Mouse (Mus musculus) testis, adult 2 months (tissue): ENCODE results near the gene Kcnj1. TPM values are rescaled to one million over a fixed set of nuclear protein-coding genes. Genes with fewer than 3 reads are reported as not detected.

Experiments
- H3K27ac ChIP-seq: fragments of 200-500 bp; 2 replicates; pipeline ENCODE4 v1.5.1; 2012; ENCODE audit warnings: low read depth, low read length; ENCODE audit not compliant: control insufficient read depth, insufficient read depth
- H3K27me3 ChIP-seq: fragments of 200-500 bp; 2 replicates; pipeline ENCODE4 v1.6.1; 2012; ENCODE audit warnings: mild to moderate bottlenecking, low read length, moderate library complexity; ENCODE audit not compliant: control insufficient read depth, insufficient read depth
- H3K36me3 ChIP-seq: fragments of 200-500 bp; 2 replicates; pipeline ENCODE4 v1.6.1; 2012; ENCODE audit warnings: mild to moderate bottlenecking, low read length; ENCODE audit not compliant: control insufficient read depth, insufficient read depth
- H3K4me1 ChIP-seq: fragments of 200-500 bp; 2 replicates; pipeline ENCODE4 v1.6.1; 2012; ENCODE audit warnings: low read length; ENCODE audit not compliant: control insufficient read depth, insufficient read depth
- H3K4me3 ChIP-seq: fragments of 200-500 bp; 2 replicates; pipeline ENCODE4 v1.5.1; 2012; ENCODE audit warnings: low read depth, mild to moderate bottlenecking, low read length, moderate library complexity, mixed read lengths; ENCODE audit not compliant: control insufficient read depth
- CTCF ChIP-seq: fragments of 200-500 bp; IDR thresholded peaks from 2 replicates; pipeline ENCODE4 v1.5.1; 2012; ENCODE audit warnings: low read depth, mild to moderate bottlenecking, inconsistent platforms, low read length, moderate library complexity; ENCODE audit not compliant: control insufficient read depth, insufficient read depth, insufficient replicate concordance
- POLR2A ChIP-seq: fragments of 200-500 bp; IDR thresholded peaks from 2 replicates; pipeline ENCODE4 v1.6.1; 2012; ENCODE audit warnings: low read depth, mild to moderate bottlenecking, inconsistent platforms, low read length, moderate library complexity; ENCODE audit not compliant: control insufficient read depth
- polyA plus RNA-seq: library from polyadenylated mRNA; depleted of rRNA; stranded (reverse); fragments of >200 nt; gene quantifications from 2 replicates; pipeline ENCODE4 v1.2.3, GENCODE M21; 2012

Gene Kcnj1
- polyA plus RNA-seq, 1 experiment: 0.25 TPM

GRCm38 (mm10) chr9:32373656-32374055, 1.4 kb downstream of the Kcnj1 start:
- no peaks in the 10 kb centered on the region for H3K27me3 ChIP-seq
- no peak overlapping the region for H3K4me3 ChIP-seq
- H3K4me1 ChIP-seq: no peaks in the 10 kb centered on the region; the same call in 1 of the 2 replicates
- H3K27ac ChIP-seq: no peak overlapping the region
- no peak for TF ChIP-seq POLR2A
- TF ChIP-seq CTCF: no peak
- no peaks in the 10 kb centered on the region for H3K36me3 ChIP-seq

GRCm38 (mm10) chr9:32376031-32376430, 3.7 kb downstream of the Kcnj1 start:
- no peak overlapping the region for H3K4me3 ChIP-seq
- TF ChIP-seq POLR2A (no peak), CTCF (no peak)
- no peaks in the 10 kb centered on the region for H3K4me1 ChIP-seq
- no peaks in the 10 kb centered on the region for H3K27me3 ChIP-seq
- no peaks in the 10 kb centered on the region for H3K36me3 ChIP-seq
- no peak overlapping the region for H3K27ac ChIP-seq

GRCm38 (mm10) chr9:32376863-32377590, 4.7 kb downstream of the Kcnj1 start:
- Histone ChIP-seq H3K27ac (no peak overlapping the region), H3K4me3 (no peak overlapping the region), H3K36me3 (no peaks in the 10 kb centered on the region), H3K4me1 (no peaks in the 10 kb centered on the region), H3K27me3 (no peaks in the 10 kb centered on the region)
- TF ChIP-seq CTCF (no peak), POLR2A (no peak)

GRCm38 (mm10) chr9:32384906-32385305, 12.6 kb downstream of the Kcnj1 start:
- TF ChIP-seq POLR2A (no peak), CTCF (no peak)
- no peaks in the 10 kb centered on the region for H3K4me1 ChIP-seq
- no peak overlapping the region for H3K4me3 ChIP-seq
- H3K36me3 ChIP-seq: no peaks in the 10 kb centered on the region
- H3K27ac ChIP-seq: no peak overlapping the region
- H3K27me3 ChIP-seq: no peaks in the 10 kb centered on the region

- no peaks in the 10 kb centered on the region for H3K36me3 ChIP-seq
- H3K27ac ChIP-seq: no peak overlapping the region
- H3K27me3 ChIP-seq: no peaks in the 10 kb centered on the region
- no peak overlapping the region for H3K4me3 ChIP-seq
- no peaks in the 10 kb centered on the region for H3K4me1 ChIP-seq
- peak; percentile 57; the same call in 1 of the 2 replicates for TF ChIP-seq CTCF
- TF ChIP-seq POLR2A: no peak
Observed at GRCm38 (mm10) chr9:32388120-32388519, 15.8 kb downstream of the Kcnj1 start.

GRCm38 (mm10) chr9:32391092-32391491, 18.8 kb downstream of the Kcnj1 start:
- Histone ChIP-seq H3K36me3 (no peaks in the 10 kb centered on the region), H3K4me3 (no peak overlapping the region), H3K27me3 (no peaks in the 10 kb centered on the region), H3K27ac (no peak overlapping the region), H3K4me1 (peaks cover 2% of the 10 kb centered on the region; the same call in 1 of the 2 replicates)
- TF ChIP-seq CTCF (no peak), POLR2A (no peak)

- Histone ChIP-seq H3K27me3 (no peaks in the 10 kb centered on the region), H3K27ac (no peak overlapping the region), H3K4me1 (peaks cover 2% of the 10 kb centered on the region; the same call in 1 of the 2 replicates), H3K36me3 (no peaks in the 10 kb centered on the region), H3K4me3 (no peak overlapping the region)
- TF ChIP-seq POLR2A: no peak
- no peak for TF ChIP-seq CTCF
Observed at GRCm38 (mm10) chr9:32391701-32392100, 19.4 kb downstream of the Kcnj1 start.

- Histone ChIP-seq H3K36me3 (no peaks in the 10 kb centered on the region), H3K27ac (no peak overlapping the region)
- TF ChIP-seq CTCF (no peak), POLR2A (no peak)
Observed at GRCm38 (mm10) chr9:32392716-32393115, 20.4 kb downstream of the Kcnj1 start.

More at GRCm38 (mm10) chr9:32392716-32393115, 20.4 kb downstream of the Kcnj1 start:
- Histone ChIP-seq H3K27me3 (no peaks in the 10 kb centered on the region), H3K4me3 (no peak overlapping the region), H3K4me1 (peaks cover 2% of the 10 kb centered on the region; the same call in 1 of the 2 replicates)
